11 mouse cellular contexts compared by ENCODE assay signal in genomic region chr12:85522631-85523388, GRCm38 (mm10). TPM values are rescaled to one million over a fixed set of nuclear protein-coding genes. Genes with fewer than 3 reads are reported as not detected.
DNase-seq lines count a peak whose midpoint lies in the region; ATAC-seq and TF ChIP-seq lines count a peak whose summit lies in the region.
"Had no signal": no experiment of that assay in that cellular context is flagged by ENCODE, and none has a peak within 500 bp of the region (broad histone marks: within the 10 kb centered on the region; RNA-seq: fewer than 3 reads in every experiment).

No protein-coding gene starts in this region.

- H3K4me1 ChIP-seq in midbrain, embryonic 10.5 days: peaks cover 30% of the 10 kb centered on the region
- peaks cover 3% of the 10 kb centered on the region; the same call in 1 of the 2 replicates for H3K4me1 ChIP-seq in midbrain, embryonic 14.5 days (ENCODE audit: control insufficient read depth, insufficient read depth, low read length)
- peaks cover 18% of the 10 kb centered on the region for H3K4me1 ChIP-seq in kidney, embryonic 16.5 days (ENCODE audit: insufficient read depth, low read length)
- H3K4me1 ChIP-seq in olfactory bulb, adult 2 months (ENCODE audit: control insufficient read depth, insufficient read depth, low read length): peaks cover 21% of the 10 kb centered on the region

- WGBS in midbrain, embryonic 10.5 days: 79% methylated on average over 7 of the region's 7 CpGs
- 80% methylated on average over 7 of the region's 7 CpGs for WGBS in midbrain, embryonic 14.5 days
- WGBS in kidney, embryonic 16.5 days: 56% methylated on average over 7 of the region's 7 CpGs
- 83% methylated on average over 7 of the region's 7 CpGs for WGBS in olfactory bulb, adult 2 months

- no peaks in the 10 kb centered on the region for H3K27me3 ChIP-seq in midbrain, embryonic 10.5 days (ENCODE audit: low read depth, poor library complexity, severe bottlenecking)
- H3K27me3 ChIP-seq in midbrain, embryonic 14.5 days (ENCODE audit: control insufficient read depth, insufficient read depth, low read length): no peaks in the 10 kb centered on the region
- no peaks in the 10 kb centered on the region for H3K27me3 ChIP-seq in kidney, embryonic 16.5 days (ENCODE audit: insufficient read depth, low read length)

- intact Hi-C loops in gastrocnemius, adult 2 months (cut with DNase I): no loop called here

- H3K4me2 ChIP-seq in midbrain, embryonic 14.5 days (ENCODE audit: low read length): no peak overlapping the region
- no peak overlapping the region for H3K4me2 ChIP-seq in kidney, embryonic 16.5 days (replicated peaks; ENCODE audit: low read depth, low read length)

- no peak for TF ChIP-seq CTCF in gastrocnemius, adult 2 months (IDR thresholded peaks at IDR 0.05)
- no peak for TF ChIP-seq CTCF in olfactory bulb, adult 2 months (IDR thresholded peaks at IDR 0.05; ENCODE audit: insufficient read depth, low read depth, low read length)

- H3K9ac ChIP-seq in midbrain, embryonic 14.5 days (replicated peaks; ENCODE audit: low read length): no peak overlapping the region
- H3K9ac ChIP-seq in kidney, embryonic 16.5 days (replicated peaks; ENCODE audit: low read length): no peak overlapping the region

- H3K4me3 ChIP-seq in gastrocnemius, adult 2 months: no peak overlapping the region
- no peak overlapping the region for H3K4me3 ChIP-seq in midbrain, embryonic 10.5 days
- no peak overlapping the region for H3K4me3 ChIP-seq in midbrain, embryonic 14.5 days (replicated peaks; ENCODE audit: low read depth, low read length)
- no peak overlapping the region for H3K4me3 ChIP-seq in kidney, embryonic 16.5 days (ENCODE audit: low read length)
- H3K4me3 ChIP-seq in olfactory bulb, adult 2 months (ENCODE audit: insufficient read depth, low read depth, low read length): no peak overlapping the region

- no peak for ATAC-seq in midbrain, embryonic 14.5 days (ENCODE audit: low FRiP score, low TSS enrichment)
- no peak for ATAC-seq in kidney, embryonic 16.5 days (ENCODE audit: low FRiP score, low TSS enrichment)

- H3K36me3 ChIP-seq in midbrain, embryonic 10.5 days: no peaks in the 10 kb centered on the region
- no peaks in the 10 kb centered on the region for H3K36me3 ChIP-seq in midbrain, embryonic 14.5 days (ENCODE audit: control insufficient read depth, insufficient read depth, low read length)
- no peaks in the 10 kb centered on the region for H3K36me3 ChIP-seq in kidney, embryonic 16.5 days (ENCODE audit: insufficient read depth, low read length)

- no peak for DNase-seq in gastrocnemius, adult 2 months
- DNase-seq in gastrocnemius, adult 8-10 months (ENCODE audit: low spot score in 2 of 2): no peak
- DNase-seq in midbrain, embryonic 10.5 days (ENCODE audit: low spot score): no peak
- no peak for DNase-seq in midbrain, embryonic 14.5 days
- no peak for DNase-seq in right cerebral cortex, adult 2 months (ENCODE audit: low spot score in 2 of 2)
- DNase-seq in thymus, postnatal 4 days: no peak
- DNase-seq: left cerebral cortex, postnatal 4 days; thymus, adult 2 months had no signal

- 0 out of 2 replicates have a peak, but pooled peaks have one; percentile 12 for TF ChIP-seq POLR2A in olfactory bulb, adult 2 months (IDR thresholded peaks at IDR 0.05; ENCODE audit: insufficient read depth, low read depth, low read length)

- H3K27ac ChIP-seq in gastrocnemius, adult 2 months: peak overlapping the region; percentile 61
- H3K27ac ChIP-seq in midbrain, embryonic 10.5 days (replicated peaks): peak overlapping the region; percentile 33; the same call in 1 of the 2 replicates
- H3K27ac ChIP-seq in midbrain, embryonic 14.5 days (replicated peaks; ENCODE audit: low read depth, low read length): no peak overlapping the region
- peak overlapping the region; percentile 5; the same call in 1 of the 2 replicates for H3K27ac ChIP-seq in kidney, embryonic 16.5 days (ENCODE audit: low read length)
- no peak overlapping the region for H3K27ac ChIP-seq in olfactory bulb, adult 2 months (ENCODE audit: insufficient read depth, low read depth, low read length)
- H3K27ac ChIP-seq: kidney, postnatal 0 days had no signal

- H3K9me3 ChIP-seq in midbrain, embryonic 10.5 days (replicated peaks): no peaks in the 10 kb centered on the region
- no peaks in the 10 kb centered on the region for H3K9me3 ChIP-seq in midbrain, embryonic 14.5 days (ENCODE audit: control insufficient read depth, low read length)
- H3K9me3 ChIP-seq in kidney, embryonic 16.5 days (ENCODE audit: low read length): no peaks in the 10 kb centered on the region

RNA-seq across cellular contexts. Expression of gene Fos, which starts 49.1 kb away (rescaled TPM):
- total RNA-seq in gastrocnemius, adult 2 months (2021): 1 to 10 TPM; 3.6 to 8.7 TPM
- 10 to 100 TPM in 2 of 4 experiments, 1 to 10 TPM in 2; 5.6 to 26.9 (median 8.4) TPM for total RNA-seq in gastrocnemius, adult 8-10 months (2022)
- polyA plus RNA-seq in midbrain, embryonic 10.5 days (2016; fragmentation: Nextera tagmentation; extraction: Ambion mirVana): 0.54 and 1.1 TPM in 2 replicates
- polyA plus RNA-seq in midbrain, embryonic 14.5 days (2014; fragmentation: Nextera tagmentation; extraction: Ambion mirVana): 1.1 and 1.2 TPM in 2 replicates
- 2.7 and 3.5 TPM in 2 replicates for polyA plus RNA-seq in kidney, embryonic 16.5 days (2015; fragmentation: Nextera tagmentation; extraction: Ambion mirVana)
- not detected in 2 replicates for polyA plus RNA-seq in olfactory bulb, adult 2 months (2012; ENCODE audit: insufficient read depth, insufficient read length, low replicate concordance, missing spikeins)

Comparison
In these comparisons a context has a peak if more than half of its experiments do, and no peak if none do; other contexts are left out.
1. H3K27ac ChIP-seq: peak in gastrocnemius, adult 2 months (single experiment), midbrain, embryonic 10.5 days (single experiment) and kidney, embryonic 16.5 days (single experiment); none in midbrain, embryonic 14.5 days (single experiment) and olfactory bulb, adult 2 months (single experiment).